Mouse (Mus musculus) E14TG2a.4 (cell line): ENCODE measurements at regions not wholly inside any gene's neighbourhood (a gene's known extent, or its start where the extent isn't known, plus 50 kb on each side); places are given as distances from the start of the nearest gene placed in this dataset.

Source experiments
- H3K27me3 ChIP-seq: 2 replicates; pipeline ENCODE4 v1.6.1; 2014; ENCODE audit warnings: low read length, control low read depth; ENCODE audit not compliant: insufficient read depth
- H3K36me3 ChIP-seq: 2 replicates; pipeline ENCODE4 v1.6.1; 2014; ENCODE audit warnings: low read length, control low read depth; ENCODE audit not compliant: insufficient read depth
- H3K4me1 ChIP-seq: replicated peaks from 2 replicates; pipeline ENCODE4 v1.6.1; 2014; ENCODE audit warnings: low read depth, low read length, control low read depth
- H3K4me3 ChIP-seq: replicated peaks from 2 replicates; pipeline ENCODE4 v1.5.1; 2014; ENCODE audit warnings: mild to moderate bottlenecking, low read length
- H3K9me3 ChIP-seq: 2 replicates; pipeline ENCODE4 v1.6.1; 2014; ENCODE audit warnings: low read length, control low read depth
- CTCF ChIP-seq: conservative IDR thresholded peaks from 2 replicates; pipeline ENCODE4 v1.5.1; 2014; ENCODE audit warnings: low read length
- NANOG ChIP-seq: IDR thresholded peaks from 2 replicates; pipeline ENCODE4 v1.6.1; 2014; ENCODE audit warnings: borderline replicate concordance, low read length, mixed read lengths
- POU5F1 ChIP-seq: IDR thresholded peaks from 2 replicates; pipeline ENCODE4 v1.6.1; 2014; ENCODE audit warnings: low read length, borderline replicate concordance

- Histone ChIP-seq H3K27me3 (no peaks in the 10 kb centered on the region), H3K9me3 (no peaks in the 10 kb centered on the region)
Observed at GRCm38 (mm10) chr17:4179271-4179670, 483.2 kb upstream of the Nox3 start.

GRCm38 (mm10) chr17:4182106-4182505 is 486.0 kb upstream of the Nox3 start:
- H3K4me1 ChIP-seq = peaks cover 12% of the 10 kb centered on the region
- H3K36me3 ChIP-seq = no peaks in the 10 kb centered on the region
- no peaks in the 10 kb centered on the region for H3K9me3 ChIP-seq
- H3K27me3 ChIP-seq = no peaks in the 10 kb centered on the region
- no peak overlapping the region for H3K4me3 ChIP-seq
- TF ChIP-seq POU5F1 (no peak), CTCF (no peak), NANOG (no peak)

More at GRCm38 (mm10) chr17:4179271-4179670, 483.2 kb upstream of the Nox3 start:
- Histone ChIP-seq H3K36me3 (no peaks in the 10 kb centered on the region), H3K4me3 (no peak overlapping the region), H3K4me1 (peaks cover 26% of the 10 kb centered on the region)
- TF ChIP-seq NANOG (no peak), CTCF (peak; percentile 27), POU5F1 (no peak)

- Histone ChIP-seq H3K27me3 (no peaks in the 10 kb centered on the region), H3K4me1 (peaks cover 12% of the 10 kb centered on the region), H3K36me3 (no peaks in the 10 kb centered on the region), H3K4me3 (no peak overlapping the region), H3K9me3 (no peaks in the 10 kb centered on the region)
- TF ChIP-seq NANOG (no peak), CTCF (no peak), POU5F1 (no peak)
Observed at GRCm38 (mm10) chr17:4186802-4187201, 490.7 kb upstream of the Nox3 start.

GRCm38 (mm10) chr17:4187606-4188005 is 491.5 kb upstream of the Nox3 start:
- Histone ChIP-seq H3K4me3 (no peak overlapping the region), H3K27me3 (no peaks in the 10 kb centered on the region), H3K4me1 (peaks cover 12% of the 10 kb centered on the region), H3K9me3 (no peaks in the 10 kb centered on the region), H3K36me3 (no peaks in the 10 kb centered on the region)
- TF ChIP-seq POU5F1 (no peak), NANOG (no peak), CTCF (no peak)

- Histone ChIP-seq H3K36me3 (no peaks in the 10 kb centered on the region), H3K9me3 (no peaks in the 10 kb centered on the region), H3K4me3 (no peak overlapping the region), H3K27me3 (peaks cover 4% of the 10 kb centered on the region; the same call in 1 of the 2 replicates), H3K4me1 (peaks cover 27% of the 10 kb centered on the region)
- no peak; the same call in 1 of the 2 replicates for TF ChIP-seq NANOG
- no peak for TF ChIP-seq CTCF
- no peak for TF ChIP-seq POU5F1
Observed at GRCm38 (mm10) chr17:4196793-4197448, 500.9 kb upstream of the Nox3 start.

GRCm38 (mm10) chr17:4198001-4198400 is 501.9 kb upstream of the Nox3 start:
- Histone ChIP-seq H3K4me1 (peaks cover 27% of the 10 kb centered on the region), H3K9me3 (no peaks in the 10 kb centered on the region), H3K36me3 (no peaks in the 10 kb centered on the region), H3K27me3 (peaks cover 4% of the 10 kb centered on the region; the same call in 1 of the 2 replicates), H3K4me3 (no peak overlapping the region)
- TF ChIP-seq NANOG (no peak), CTCF (no peak), POU5F1 (no peak)

GRCm38 (mm10) chr17:4199698-4200153 is 503.7 kb upstream of the Nox3 start:
- Histone ChIP-seq H3K4me3 (no peak overlapping the region), H3K4me1 (peaks cover 27% of the 10 kb centered on the region), H3K27me3 (peaks cover 4% of the 10 kb centered on the region; the same call in 1 of the 2 replicates), H3K36me3 (no peaks in the 10 kb centered on the region), H3K9me3 (no peaks in the 10 kb centered on the region)
- TF ChIP-seq NANOG = no peak
- TF ChIP-seq POU5F1 = no peak
- TF ChIP-seq CTCF = no peak

- no peak for TF ChIP-seq POU5F1
- TF ChIP-seq NANOG = peak; percentile 73; the same call in 1 of the 2 replicates
- Histone ChIP-seq H3K36me3 (no peaks in the 10 kb centered on the region), H3K9me3 (no peaks in the 10 kb centered on the region), H3K27me3 (peaks cover 4% of the 10 kb centered on the region; the same call in 1 of the 2 replicates), H3K4me3 (no peak overlapping the region), H3K4me1 (peaks cover 20% of the 10 kb centered on the region)
Observed at GRCm38 (mm10) chr17:4201300-4201699, 505.2 kb upstream of the Nox3 start.
